Mouse (Mus musculus) heart, adult 2 months (tissue): ENCODE data around the gene Ovch2.

ENCODE experiments used
- CTCF ChIP-seq: fragments of 200-600 bp; IDR thresholded peaks from 2 replicates; pipeline ENCODE4 v1.8.1; 2022; ENCODE audit warnings: antibody characterized with exemption, mild to moderate bottlenecking, moderate library complexity
- EP300 ChIP-seq: fragments of 200-500 bp; IDR thresholded peaks from 2 replicates; pipeline ENCODE4 v1.6.1; 2011; ENCODE audit warnings: low read depth, low read length, control low read depth; ENCODE audit not compliant: insufficient read depth

DNA sequence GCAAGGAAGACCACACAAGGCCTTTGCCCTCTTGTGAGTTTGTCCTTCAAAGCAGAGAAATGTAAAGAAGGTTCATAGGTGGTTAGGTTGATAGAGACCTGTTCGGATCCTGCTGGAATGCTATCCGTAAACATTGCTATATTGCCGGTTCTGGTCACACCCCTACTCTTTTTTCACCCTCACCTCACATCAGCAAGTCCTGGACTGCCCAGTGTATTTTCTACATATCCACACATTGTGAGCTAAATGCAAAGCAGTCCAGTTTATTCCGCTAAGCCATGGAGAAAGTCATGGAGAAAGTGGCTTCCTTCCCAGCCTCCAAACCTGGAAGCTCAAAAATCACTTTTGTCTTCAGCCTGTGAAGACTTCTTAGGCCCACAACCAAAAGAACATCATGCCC lies 51.3 kb downstream of the Ovch2 start:
- no peak for TF ChIP-seq EP300
- TF ChIP-seq CTCF = no peak
